8 mouse cellular contexts compared by ENCODE assay signal in genomic region chr7:139208023-139208772, GRCm38 (mm10). TPM values are rescaled to one million over a fixed set of nuclear protein-coding genes. Genes with fewer than 3 reads are reported as not detected.
DNase-seq lines count a peak whose midpoint lies in the region; ATAC-seq and TF ChIP-seq lines count a peak whose summit lies in the region.

No protein-coding gene starts in this region.

- no peaks in the 10 kb centered on the region for H3K9me3 ChIP-seq in forebrain, embryonic 10.5 days
- no peaks in the 10 kb centered on the region for H3K9me3 ChIP-seq in forebrain, embryonic 13.5 days (replicated peaks)
- no peaks in the 10 kb centered on the region for H3K9me3 ChIP-seq in lung, embryonic 14.5 days (ENCODE audit: low read depth, low read length)

- peak; percentile 65 for DNase-seq in forebrain, embryonic 10.5 days (ENCODE audit: extremely low spot score, low spot score)
- peak; percentile 7 for DNase-seq in right cerebral cortex, postnatal 25 days
- no peak for DNase-seq in right cerebral cortex, adult 2 months (ENCODE audit: low spot score in 2 of 2)
- DNase-seq in c-Kit-positive CD71-negative TER-119-negative erythroid progenitor cells, embryonic 14.5 days (ENCODE audit: low read depth): peak; percentile 66
- DNase-seq in gastrocnemius, postnatal 14 days: peak; percentile 28
- DNase-seq in lung, embryonic 14.5 days: peak; percentile 89
- peak; percentile 73 for DNase-seq in thymus, postnatal 0 days (ENCODE audit: low spot score)

- no peaks in the 10 kb centered on the region for H3K36me3 ChIP-seq in forebrain, embryonic 10.5 days (replicated peaks)
- no peaks in the 10 kb centered on the region for H3K36me3 ChIP-seq in forebrain, embryonic 13.5 days (ENCODE audit: poor library complexity, severe bottlenecking)
- no peaks in the 10 kb centered on the region for H3K36me3 ChIP-seq in lung, embryonic 14.5 days (ENCODE audit: insufficient read depth)

- ATAC-seq in forebrain, embryonic 13.5 days: no peak
- ATAC-seq in lung, embryonic 14.5 days (ENCODE audit: insufficient read depth): no peak

- peaks cover 16% of the 10 kb centered on the region for H3K4me1 ChIP-seq in forebrain, embryonic 10.5 days
- peaks cover 6% of the 10 kb centered on the region; the same call in 1 of the 2 replicates for H3K4me1 ChIP-seq in forebrain, embryonic 13.5 days
- H3K4me1 ChIP-seq in lung, embryonic 14.5 days (ENCODE audit: insufficient read depth): no peaks in the 10 kb centered on the region

- no peak overlapping the region for H3K4me3 ChIP-seq in forebrain, embryonic 10.5 days
- no peak overlapping the region for H3K4me3 ChIP-seq in forebrain, embryonic 13.5 days
- H3K4me3 ChIP-seq in lung, embryonic 14.5 days (ENCODE audit: low read depth, low read length): no peak overlapping the region

- peak; percentile 96 for TF ChIP-seq CTCF in lung, embryonic 14.5 days (IDR thresholded peaks at IDR 0.05; ENCODE audit: low read depth)

- H3K9ac ChIP-seq in forebrain, embryonic 13.5 days: no peak overlapping the region
- no peak overlapping the region for H3K9ac ChIP-seq in lung, embryonic 14.5 days

- 32% methylated on average over 7 of the region's 7 CpGs for whole genome bisulfite sequencing in forebrain, embryonic 10.5 days
- WGBS in forebrain, embryonic 13.5 days: 32% methylated on average over 7 of the region's 7 CpGs
- WGBS in lung, embryonic 14.5 days: 15% methylated on average over 7 of the region's 7 CpGs

- H3K27me3 ChIP-seq in forebrain, embryonic 10.5 days (ENCODE audit: poor library complexity, severe bottlenecking): 0 out of 2 replicates have a peak, but pooled peaks cover 5% of the 10 kb centered on the region
- H3K27me3 ChIP-seq in forebrain, embryonic 13.5 days: no peaks in the 10 kb centered on the region
- no peaks in the 10 kb centered on the region for H3K27me3 ChIP-seq in lung, embryonic 14.5 days (ENCODE audit: insufficient read depth, low read length)

- intact Hi-C loops in gastrocnemius, postnatal 14 days (cut with DNase I; ENCODE audit: low total_unique reads): no loop called here

- H3K4me2 ChIP-seq in forebrain, embryonic 13.5 days: no peak overlapping the region
- H3K4me2 ChIP-seq in lung, embryonic 14.5 days: no peak overlapping the region

- H3K27ac ChIP-seq in forebrain, embryonic 10.5 days: no peak overlapping the region
- no peak overlapping the region for H3K27ac ChIP-seq in forebrain, embryonic 13.5 days
- no peak overlapping the region for H3K27ac ChIP-seq in lung, embryonic 14.5 days (ENCODE audit: low read depth)

RNA-seq across cellular contexts. Expression of gene Lrrc27, which starts 4.6 kb away (rescaled TPM):
- polyA plus RNA-seq in forebrain, embryonic 10.5 days (2016; fragmentation: Nextera tagmentation; extraction: Ambion mirVana): 5.1 and 7.1 TPM in 2 replicates
- polyA plus RNA-seq in forebrain, embryonic 13.5 days (2015; fragmentation: Nextera tagmentation; extraction: Ambion mirVana): 3.6 and 3.7 TPM in 2 replicates
- total RNA-seq in gastrocnemius, postnatal 14 days (2021): 1 to 10 TPM; 2.4 to 2.7 TPM
- polyA plus RNA-seq in lung, embryonic 14.5 days (2014; fragmentation: Nextera tagmentation; extraction: Ambion mirVana): 3.4 and 5.3 TPM in 2 replicates
- polyA plus RNA-seq in thymus, postnatal 0 days (2015; fragmentation: Nextera tagmentation; extraction: Ambion mirVana): 1.9 and 2.4 TPM in 2 replicates

RNA-seq across cellular contexts. Expression of gene Stk32c, which starts 4.9 kb away (rescaled TPM):
- 0.21 and 0.30 TPM in 2 replicates for polyA plus RNA-seq in forebrain, embryonic 10.5 days (2016; fragmentation: Nextera tagmentation; extraction: Ambion mirVana)
- 0.50 and 0.89 TPM in 2 replicates for polyA plus RNA-seq in forebrain, embryonic 13.5 days (2015; fragmentation: Nextera tagmentation; extraction: Ambion mirVana)
- total RNA-seq in gastrocnemius, postnatal 14 days (2021): 1 to 10 TPM; 1.2 to 1.4 TPM
- 0.14 and 0.16 TPM in 2 replicates for polyA plus RNA-seq in lung, embryonic 14.5 days (2014; fragmentation: Nextera tagmentation; extraction: Ambion mirVana)
- polyA plus RNA-seq in thymus, postnatal 0 days (2015; fragmentation: Nextera tagmentation; extraction: Ambion mirVana): not detected in 2 replicates

RNA-seq across cellular contexts. Expression of gene Pwwp2b, which starts 40.1 kb away (rescaled TPM):
- 3.7 and 3.8 TPM in 2 replicates for polyA plus RNA-seq in forebrain, embryonic 10.5 days (2016; fragmentation: Nextera tagmentation; extraction: Ambion mirVana)
- polyA plus RNA-seq in forebrain, embryonic 13.5 days (2015; fragmentation: Nextera tagmentation; extraction: Ambion mirVana): 4.5 and 4.7 TPM in 2 replicates
- total RNA-seq in gastrocnemius, postnatal 14 days (2021): 1 to 10 TPM; 1.5 to 3.0 TPM
- 13.1 and 13.5 TPM in 2 replicates for polyA plus RNA-seq in lung, embryonic 14.5 days (2014; fragmentation: Nextera tagmentation; extraction: Ambion mirVana)
- polyA plus RNA-seq in thymus, postnatal 0 days (2015; fragmentation: Nextera tagmentation; extraction: Ambion mirVana): 3.7 and 3.9 TPM in 2 replicates

Comparison
In these comparisons a context has a peak if more than half of its experiments do, and no peak if none do; other contexts are left out.
1. DNase-seq: peak in forebrain, embryonic 10.5 days (single experiment), right cerebral cortex, postnatal 25 days (single experiment), c-Kit-positive CD71-negative TER-119-negative erythroid progenitor cells, embryonic 14.5 days (single experiment), gastrocnemius, postnatal 14 days (single experiment), lung, embryonic 14.5 days (single experiment) and thymus, postnatal 0 days (single experiment); none in right cerebral cortex, adult 2 months (0 of 2).